Mouse (Mus musculus) Patski (cell line): ENCODE data around the gene Rcor1. TPM values are rescaled to one million over a fixed set of nuclear protein-coding genes. Genes with fewer than 3 reads are reported as not detected.

Experiments
- ATAC-seq: fragments of 100-300 bp; one replicate; pipeline ENCODE4 v1.8.0; 2021
- CTCF ChIA-PET: fragments of 350-600 bp; sonication (Branson Sonifier 250); formaldehyde crosslinking; loops from one replicate; lab custom pipeline; 2022; ENCODE audit warnings: inconsistent platforms; lab: Charles Lee
- POLR2A ChIA-PET: fragments of 350-600 bp; sonication (Branson Sonifier 250); formaldehyde crosslinking; loops from one replicate; lab custom pipeline; 2022; ENCODE audit warnings: antibody characterized with exemption, inconsistent platforms; lab: Charles Lee
- DNase-seq: peaks from one replicate; pipeline ENCODE4 v3.0.0-alpha.2; 2011; ENCODE audit warnings: low read depth, low spot score
- H3K27me3 ChIP-seq: fragments of 371-371 bp; one replicate; pipeline ENCODE4 v1.5.1; 2021
- CTCF ChIP-seq: fragments of 100-300 bp; IDR thresholded peaks from one replicate; pipeline ENCODE4 v1.5.1; 2021
- in situ Hi-C: fragments of 300-500 bp; cut with MboI; formaldehyde crosslinking; loops from 3 replicates; pipeline ENCODE4 v1.11.1; 2018; ENCODE audit warnings: low pct_unique_long_range_greater_than_20kb, mixed read lengths
- polyA plus RNA-seq: library from polyadenylated mRNA; unstranded; gene quantifications from one replicate; pipeline ENCODE4 v1.2.3, GENCODE M21; 2021

The Rcor1 gene
- polyA plus RNA-seq, result 30.9 TPM

GRCm38 (mm10) chr12:111038976-111039612 lies at the start of gene Rcor1:
Gene Rcor1 (plus strand): TSS chr12:111039351.
- POLR2A ChIA-PET, result interaction anchor here (0.8 to 1.2 kb wide), 2 partner anchors 23 to 25 kb away, joined by 3 read pairs; no protein-coding TSS in a partner anchor
- TF ChIP-seq CTCF, result no peak
- CTCF ChIA-PET, result no interaction called here
- peak; percentile 89 for DNase-seq
- in situ Hi-C loops, result no loop called here
- peak; percentile 93 for ATAC-seq
- no peaks in the 10 kb centered on the region for H3K27me3 ChIP-seq

GRCm38 (mm10) chr12:110989409-110989808 lies 49.7 kb upstream of the Rcor1 start:
- no peaks in the 10 kb centered on the region for H3K27me3 ChIP-seq
- in situ Hi-C loops, result no loop called here
- no peak for ATAC-seq
- no peak for TF ChIP-seq CTCF
- CTCF ChIA-PET, result no interaction called here
- DNase-seq, result no peak
- POLR2A ChIA-PET, result no interaction called here

GRCm38 (mm10) chr12:110990500-110990899 lies 48.7 kb upstream of the Rcor1 start:
- ChIA-PET POLR2A (interaction anchor here (0.8 to 1.2 kb wide), 2 partner anchors 12 to 53 kb away, joined by 4 read pairs; partner anchors contain the start of gene Ankrd9), CTCF (interaction anchor here (2.3 to 5.6 kb wide), 2 partner anchors 8 to 54 kb away, joined by 20 to 38 read pairs; no protein-coding TSS in a partner anchor)
- ATAC-seq (no peak), DNase-seq (no peak)
- in situ Hi-C loops, result loop anchor here (5.0 kb wide), 1 partner anchor 53 kb away; no protein-coding TSS in a partner anchor
- TF ChIP-seq CTCF, result no peak
- H3K27me3 ChIP-seq, result no peaks in the 10 kb centered on the region

- peak; percentile 31 for DNase-seq
- peak; percentile 81 for ATAC-seq
- TF ChIP-seq CTCF, result no peak
- no peaks in the 10 kb centered on the region for H3K27me3 ChIP-seq
- ChIA-PET CTCF (interaction anchor here (0.5 to 5.6 kb wide), 16 partner anchors 9 to 82 kb away, joined by 3 to 38 read pairs (median 3); partner anchors contain the start of gene Ankrd9), POLR2A (interaction anchor here (1.2 kb wide), 1 partner anchor 13 kb away, joined by 4 read pairs; the partner anchor contains the start of gene Ankrd9)
- in situ Hi-C loops, result loop anchor here (5.0 kb wide), 1 partner anchor 54 kb away; no protein-coding TSS in a partner anchor
Observed at GRCm38 (mm10) chr12:110991361-110992127, 47.6 kb upstream of the Rcor1 start.

- no peaks in the 10 kb centered on the region for H3K27me3 ChIP-seq
- peak; percentile 61 for DNase-seq
- peak; percentile 70 for ATAC-seq
- TF ChIP-seq CTCF, result no peak
- ChIA-PET POLR2A (no interaction called here), CTCF (interaction anchor here (0.5 to 5.6 kb wide), 16 partner anchors 10 to 83 kb away, joined by 3 to 38 read pairs (median 3); partner anchors contain the start of gene Ankrd9)
- in situ Hi-C loops, result loop anchor here (5.0 kb wide), 1 partner anchor 55 kb away; no protein-coding TSS in a partner anchor
Observed at GRCm38 (mm10) chr12:110992128-110992553, 47.0 kb upstream of the Rcor1 start.

- ChIA-PET POLR2A (no interaction called here), CTCF (interaction anchor here (1.4 to 5.6 kb wide), 4 partner anchors 26 to 83 kb away, joined by 3 to 38 read pairs (median 6); no protein-coding TSS in a partner anchor)
- no peak for DNase-seq
- no peak for ATAC-seq
- TF ChIP-seq CTCF, result no peak
- H3K27me3 ChIP-seq, result no peaks in the 10 kb centered on the region
- in situ Hi-C loops, result loop anchor here (5.0 kb wide), 1 partner anchor 55 kb away; no protein-coding TSS in a partner anchor
Observed at GRCm38 (mm10) chr12:110992771-110993170, 46.4 kb upstream of the Rcor1 start.

- ChIA-PET POLR2A (no interaction called here), CTCF (interaction anchor here (5.6 kb wide), 1 partner anchor 57 kb away, joined by 38 read pairs; no protein-coding TSS in a partner anchor)
Observed at GRCm38 (mm10) chr12:110993226-110993625, 45.9 kb upstream of the Rcor1 start.

GRCm38 (mm10) chr12:110994666-110995065 lies 44.5 kb upstream of the Rcor1 start:
- no peak for TF ChIP-seq CTCF
- no peaks in the 10 kb centered on the region for H3K27me3 ChIP-seq
- ATAC-seq, result no peak
- in situ Hi-C loops, result loop anchor here (5.0 kb wide), 1 partner anchor 57 kb away; no protein-coding TSS in a partner anchor
- DNase-seq, result no peak
- CTCF ChIA-PET, result interaction anchor here (0.7 to 5.6 kb wide), 2 partner anchors 31 to 58 kb away, joined by 3 to 38 read pairs; no protein-coding TSS in a partner anchor
- POLR2A ChIA-PET, result no interaction called here

More at GRCm38 (mm10) chr12:110993226-110993625, 45.9 kb upstream of the Rcor1 start:
- in situ Hi-C loops, result loop anchor here (5.0 kb wide), 1 partner anchor 56 kb away; no protein-coding TSS in a partner anchor
- no peak for ATAC-seq
- no peak for DNase-seq
- TF ChIP-seq CTCF, result no peak
- no peaks in the 10 kb centered on the region for H3K27me3 ChIP-seq

- TF ChIP-seq CTCF, result no peak
- ATAC-seq, result no peak
- POLR2A ChIA-PET, result no interaction called here
Observed at GRCm38 (mm10) chr12:110998092-110998491, 41.1 kb upstream of the Rcor1 start.

GRCm38 (mm10) chr12:110999820-111000219 lies 39.3 kb upstream of the Rcor1 start:
- ChIA-PET POLR2A (interaction anchor here (0.7 kb wide), 1 partner anchor 60 kb away, joined by 3 read pairs; no protein-coding TSS in a partner anchor), CTCF (no interaction called here)
- H3K27me3 ChIP-seq, result no peaks in the 10 kb centered on the region
- no peak for DNase-seq
- ATAC-seq, result no peak
- in situ Hi-C loops, result no loop called here
- no peak for TF ChIP-seq CTCF

More at GRCm38 (mm10) chr12:110998092-110998491, 41.1 kb upstream of the Rcor1 start:
- in situ Hi-C loops, result no loop called here
- H3K27me3 ChIP-seq, result no peaks in the 10 kb centered on the region
- no peak for DNase-seq
- CTCF ChIA-PET, result no interaction called here
